Mouse (Mus musculus): ENCODE results near the gene Ndufa9.

DNA sequence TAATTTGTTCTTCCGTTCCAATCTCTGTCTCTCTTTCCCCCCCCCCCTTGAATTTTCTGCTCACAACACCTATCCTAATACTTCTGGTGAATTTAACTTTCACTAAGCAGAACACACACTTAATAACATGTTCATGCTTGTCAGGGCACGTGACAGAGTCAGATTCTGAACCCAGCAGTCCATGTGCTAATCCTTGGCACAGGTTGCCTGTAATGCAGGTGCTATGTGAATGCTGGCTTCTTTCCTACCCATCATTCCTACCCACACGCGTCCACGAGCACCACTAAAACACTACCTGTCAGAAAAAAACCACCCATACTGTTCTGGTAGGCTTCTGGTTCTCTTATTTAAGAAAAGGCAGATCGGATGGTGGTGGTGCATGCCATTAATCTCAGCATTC, 54.2 kb downstream of the Ndufa9 start:
- no peak for TF ChIP-seq CTCF (IDR thresholded peaks at IDR 0.05; ENCODE audit: extremely low read depth, insufficient read depth, low read length)
- no peak for TF ChIP-seq POLR2A (IDR thresholded peaks at IDR 0.05; ENCODE audit: extremely low read depth, insufficient read depth, low read length)

Data from cortical plate, adult 2 months (tissue).